Mouse (Mus musculus): ENCODE measurements around the gene Arl4c. TPM values are rescaled to one million over a fixed set of nuclear protein-coding genes. Genes with fewer than 3 reads are reported as not detected.

The Arl4c gene
- total and polyA plus RNA-seq, 3 experiments: not detected

- no peak for DNase-seq (ENCODE audit: low read depth, low spot score)
- no peaks in the 10 kb centered on the region for H3K79me2 ChIP-seq (ENCODE audit: control insufficient read depth, insufficient read depth, low read length, poor library complexity)
- TF ChIP-seq TBP (IDR thresholded peaks at IDR 0.05; ENCODE audit: low read depth, low read length) (no peak), MYB (IDR thresholded peaks at IDR 0.05; ENCODE audit: low read depth, low read length) (no peak), MXI1 (IDR thresholded peaks at IDR 0.05; ENCODE audit: low read depth, low read length) (no peak), CHD1 (IDR thresholded peaks at IDR 0.05; ENCODE audit: low read depth, low read length) (no peak), RAD21 (IDR thresholded peaks at IDR 0.05; ENCODE audit: low read depth, low read length) (no peak), TAL1 (IDR thresholded peaks at IDR 0.05; ENCODE audit: low read length) (no peak), MAFK (IDR thresholded peaks at IDR 0.05; ENCODE audit: borderline replicate concordance, low read depth, low read length) (no peak), UBTF (IDR thresholded peaks at IDR 0.05; ENCODE audit: borderline replicate concordance, insufficient read depth, low read depth, low read length) (no peak), CTCF (IDR thresholded peaks at IDR 0.05 in 2 of 3, conservative IDR thresholded peaks at IDR 0.05 in 1 of 3; ENCODE audit: control insufficient read depth in 1 of 3, insufficient read depth in 1 of 3, low read depth in 2 of 3, low read length in 3 of 3, poor library complexity in 1 of 3, severe bottlenecking in 1 of 3) (no peak)
- H3K4me1 ChIP-seq (ENCODE audit: control insufficient read depth in 1 of 2, insufficient read depth in 2 of 2, low read length in 2 of 2): no peaks in the 10 kb centered on the region
- no peaks in the 10 kb centered on the region for H3K9me3 ChIP-seq (replicated peaks; ENCODE audit: insufficient read depth, low read length)
- H3K27ac ChIP-seq (ENCODE audit: control insufficient read depth, low read depth, low read length): no peak overlapping the region
- H3K4me3 ChIP-seq (ENCODE audit: control insufficient read depth in 1 of 2, insufficient read depth in 1 of 2, low read depth in 2 of 2, low read length in 2 of 2): no peak overlapping the region
- H3K9ac ChIP-seq (ENCODE audit: control insufficient read depth, low read depth, low read length, poor library complexity, severe bottlenecking): no peak overlapping the region
- no peaks in the 10 kb centered on the region for H3K27me3 ChIP-seq (ENCODE audit: control insufficient read depth in 1 of 2, insufficient read depth in 2 of 2, low read length in 2 of 2)
- no peaks in the 10 kb centered on the region for H3K36me3 ChIP-seq (ENCODE audit: control insufficient read depth in 1 of 2, insufficient read depth in 2 of 2, low read length in 2 of 2)
Observed at GRCm38 (mm10) chr1:88658290-88658857, 43.6 kb downstream of the Arl4c start.

DNA sequence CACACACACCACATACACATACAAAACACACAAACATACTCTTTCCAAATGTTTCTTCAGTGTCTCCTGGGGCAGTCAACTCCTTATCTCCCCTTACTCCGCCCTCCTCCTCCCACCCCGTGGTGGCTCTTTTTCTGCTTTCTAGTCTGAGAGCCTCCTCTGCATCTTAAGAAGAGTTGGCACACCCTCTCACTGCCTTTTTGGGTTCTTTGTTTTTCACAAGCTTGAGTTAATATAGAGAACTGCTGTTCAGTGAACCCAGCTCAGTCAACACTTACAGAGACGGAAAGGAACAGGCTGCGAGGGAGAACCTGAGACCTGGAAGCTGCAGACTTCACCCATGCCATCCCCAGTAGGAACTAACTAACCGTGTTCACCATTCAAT, 45.9 kb downstream of the Arl4c start:
- Histone ChIP-seq H3K4me3 (ENCODE audit: control insufficient read depth in 1 of 2, insufficient read depth in 1 of 2, low read depth in 2 of 2, low read length in 2 of 2) (no peak overlapping the region), H3K9ac (ENCODE audit: control insufficient read depth, low read depth, low read length, poor library complexity, severe bottlenecking) (no peak overlapping the region), H3K9me3 (replicated peaks; ENCODE audit: insufficient read depth, low read length) (no peaks in the 10 kb centered on the region), H3K27me3 (ENCODE audit: control insufficient read depth in 1 of 2, insufficient read depth in 2 of 2, low read length in 2 of 2) (no peaks in the 10 kb centered on the region), H3K27ac (ENCODE audit: control insufficient read depth, low read depth, low read length) (no peak overlapping the region), H3K4me1 (ENCODE audit: control insufficient read depth in 1 of 2, insufficient read depth in 2 of 2, low read length in 2 of 2) (no peaks in the 10 kb centered on the region), H3K36me3 (ENCODE audit: control insufficient read depth in 1 of 2, insufficient read depth in 2 of 2, low read length in 2 of 2) (no peaks in the 10 kb centered on the region), H3K79me2 (ENCODE audit: control insufficient read depth, insufficient read depth, low read length, poor library complexity) (no peaks in the 10 kb centered on the region)
- DNase-seq (ENCODE audit: low read depth, low spot score): peak; percentile 3
- TF ChIP-seq RCOR1 (IDR thresholded peaks at IDR 0.05; ENCODE audit: low read depth, low read length) (no peak), GABPA (IDR thresholded peaks at IDR 0.05; ENCODE audit: low read depth, low read length) (no peak), SMC3 (IDR thresholded peaks at IDR 0.05; ENCODE audit: low read depth, low read length) (no peak), EP300 (IDR thresholded peaks at IDR 0.05; ENCODE audit: low read depth in 1 of 2, low read length in 2 of 2) (no peak), CTCF (IDR thresholded peaks at IDR 0.05 in 2 of 3, conservative IDR thresholded peaks at IDR 0.05 in 1 of 3; ENCODE audit: control insufficient read depth in 1 of 3, insufficient read depth in 1 of 3, low read depth in 2 of 3, low read length in 3 of 3, poor library complexity in 1 of 3, severe bottlenecking in 1 of 3) (no peak), KAT2A (conservative IDR thresholded peaks at IDR 0.05; ENCODE audit: low read depth, low read length) (no peak), CHD1 (IDR thresholded peaks at IDR 0.05; ENCODE audit: low read depth, low read length) (no peak), NRF1 (IDR thresholded peaks at IDR 0.05; ENCODE audit: insufficient read depth, low read depth, low read length, poor library complexity, severe bottlenecking) (no peak), ZNF384 (IDR thresholded peaks at IDR 0.05; ENCODE audit: low read depth, low read length) (no peak), MAZ (IDR thresholded peaks at IDR 0.05; ENCODE audit: low read depth, low read length) (no peak), UBTF (IDR thresholded peaks at IDR 0.05; ENCODE audit: borderline replicate concordance, insufficient read depth, low read depth, low read length) (no peak), CHD2 (IDR thresholded peaks at IDR 0.05; ENCODE audit: low read length) (no peak), POLR2AphosphoS2 (IDR thresholded peaks at IDR 0.05; ENCODE audit: low read length) (no peak), MAFK (IDR thresholded peaks at IDR 0.05; ENCODE audit: borderline replicate concordance, low read depth, low read length) (no peak), ELF1 (IDR thresholded peaks at IDR 0.05; ENCODE audit: low read depth, low read length) (no peak), USF1 (IDR thresholded peaks at IDR 0.05; ENCODE audit: low read depth, low read length) (no peak), E2F4 (IDR thresholded peaks at IDR 0.05; ENCODE audit: borderline replicate concordance, low read depth, low read length) (no peak), MYB (IDR thresholded peaks at IDR 0.05; ENCODE audit: low read depth, low read length) (no peak), MAX (IDR thresholded peaks at IDR 0.05; ENCODE audit: low read length) (no peak)

Data from MEL (cell line).